9 mouse cellular contexts compared by ENCODE assay signal in the genomic region with DNA sequence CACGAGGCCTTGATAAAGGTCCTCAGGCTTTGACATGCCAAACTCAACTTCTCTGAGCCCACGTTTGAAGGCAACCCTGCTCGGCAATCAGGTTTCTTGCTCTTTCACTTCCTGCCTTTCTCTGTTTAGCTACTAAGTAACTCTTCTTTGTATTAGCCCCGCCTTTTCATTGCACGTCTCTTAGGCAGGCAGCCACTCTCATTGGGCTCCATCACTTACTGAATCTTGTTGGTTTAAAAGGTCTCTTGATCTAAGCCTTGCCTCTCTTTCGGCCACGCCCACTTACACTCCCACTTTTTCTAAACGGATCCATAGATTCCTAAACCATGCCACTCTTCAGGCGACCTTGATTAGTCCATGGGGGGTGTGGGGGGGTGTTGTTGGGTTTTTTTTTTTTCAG. TPM values are rescaled to one million over a fixed set of nuclear protein-coding genes. Genes with fewer than 3 reads are reported as not detected.
DNase-seq lines count a peak whose midpoint lies in the region; ATAC-seq and TF ChIP-seq lines count a peak whose summit lies in the region.
"Had no signal": no experiment of that assay in that cellular context is flagged by ENCODE, and none has a peak within 500 bp of the region (broad histone marks: within the 10 kb centered on the region; RNA-seq: fewer than 3 reads in every experiment).

No protein-coding gene starts in this region.

- no peak for DNase-seq in layer of hippocampus, adult 2 months (ENCODE audit: low spot score in 2 of 2)
- DNase-seq in layer of hippocampus, adult 8-10 months (ENCODE audit: low spot score in 2 of 2), result no peak
- no peak for DNase-seq in embryonic facial prominence, embryonic 11.5 days (ENCODE audit: low spot score)
- DNase-seq in induced T-regulatory cell, adult 2 months (ENCODE audit: low read depth), result peak; percentile 69
- DNase-seq in spleen, adult 18-20 months, result no peak
- no peak for DNase-seq in frontal cortex, postnatal 10 days (ENCODE audit: low spot score in 2 of 2)
- no peak for DNase-seq in thymus, postnatal 4 days

- no peaks in the 10 kb centered on the region; the same call in 1 of the 2 replicates for H3K36me3 ChIP-seq in embryonic facial prominence, embryonic 11.5 days (replicated peaks; ENCODE audit: control insufficient read depth, insufficient read depth, low read depth, low read length)
- H3K36me3 ChIP-seq in neural tube, embryonic 13.5 days, result peaks cover 46% of the 10 kb centered on the region

- 24% methylated on average over 9 of the region's 9 CpGs for WGBS in embryonic facial prominence, embryonic 11.5 days
- 19% methylated on average over 9 of the region's 9 CpGs for WGBS in neural tube, embryonic 13.5 days

- H3K27ac ChIP-seq in layer of hippocampus, adult 2 months, result peak overlapping the region; percentile 100
- H3K27ac ChIP-seq in embryonic facial prominence, embryonic 11.5 days (replicated peaks; ENCODE audit: low read depth, low read length), result no peak overlapping the region
- peak overlapping the region; percentile 98; the same call in 1 of the 2 replicates for H3K27ac ChIP-seq in neural tube, embryonic 13.5 days (replicated peaks)
- H3K27ac ChIP-seq: liver, embryonic 14.5 days had no signal

- H3K4me3 ChIP-seq in layer of hippocampus, adult 2 months, result peak overlapping the region; percentile 89
- H3K4me3 ChIP-seq in embryonic facial prominence, embryonic 11.5 days (ENCODE audit: low read depth, low read length), result no peak overlapping the region
- peak overlapping the region; percentile 86 for H3K4me3 ChIP-seq in neural tube, embryonic 13.5 days

- no peaks in the 10 kb centered on the region for H3K9me3 ChIP-seq in embryonic facial prominence, embryonic 11.5 days (replicated peaks; ENCODE audit: control insufficient read depth, low read length)
- H3K9me3 ChIP-seq in neural tube, embryonic 13.5 days, result no peaks in the 10 kb centered on the region

- peak overlapping the region; percentile 82 for H3K4me2 ChIP-seq in embryonic facial prominence, embryonic 11.5 days (ENCODE audit: low read depth, low read length)
- H3K4me2 ChIP-seq in neural tube, embryonic 13.5 days, result peak overlapping the region; percentile 86

- ATAC-seq in embryonic facial prominence, embryonic 11.5 days (replicated peaks; ENCODE audit: insufficient number of reproducible peaks, low FRiP score, low TSS enrichment, low read depth), result no peak
- ATAC-seq in neural tube, embryonic 13.5 days (ENCODE audit: low read depth), result no peak

- no peak for TF ChIP-seq CTCF in layer of hippocampus, adult 2 months (conservative IDR thresholded peaks at IDR 0.05)

- H3K27me3 ChIP-seq in embryonic facial prominence, embryonic 11.5 days (ENCODE audit: control insufficient read depth, insufficient read depth, low read length), result peaks cover 17% of the 10 kb centered on the region; the same call in 1 of the 2 replicates
- H3K27me3 ChIP-seq in neural tube, embryonic 13.5 days, result no peaks in the 10 kb centered on the region

- H3K4me1 ChIP-seq in embryonic facial prominence, embryonic 11.5 days (ENCODE audit: control insufficient read depth, insufficient read depth, low read length), result peaks cover 4% of the 10 kb centered on the region
- H3K4me1 ChIP-seq in neural tube, embryonic 13.5 days (replicated peaks), result peaks cover 44% of the 10 kb centered on the region

- H3K9ac ChIP-seq in embryonic facial prominence, embryonic 11.5 days (replicated peaks; ENCODE audit: low read length), result no peak overlapping the region
- H3K9ac ChIP-seq in neural tube, embryonic 13.5 days, result peak overlapping the region; percentile 98
- H3K9ac ChIP-seq: liver, embryonic 14.5 days had no signal

RNA-seq across cellular contexts. Expression of a gene that starts 1.6 kb away (rescaled TPM):
- total RNA-seq in layer of hippocampus, adult 2 months (2021), result 1,000 to 10,000 TPM; 1,283 to 1,305 TPM
- total RNA-seq in layer of hippocampus, adult 8-10 months (2022), result 1,000 to 10,000 TPM; 1,209 to 1,263 (median 1,238) TPM
- polyA plus RNA-seq in embryonic facial prominence, embryonic 11.5 days (2014; fragmentation: Nextera tagmentation; extraction: Ambion mirVana), result 40.2 and 45.4 TPM in 2 replicates
- 528 and 571 TPM in 2 replicates for polyA plus RNA-seq in neural tube, embryonic 13.5 days (2015; fragmentation: Nextera tagmentation; extraction: Ambion mirVana)

RNA-seq across cellular contexts. Expression of a gene that starts 13.8 kb away (rescaled TPM):
- 10 to 100 TPM; 15.0 to 20.4 TPM for total RNA-seq in layer of hippocampus, adult 2 months (2021)
- 10 to 100 TPM in 3 of 4 experiments, 1 to 10 TPM in 1; 9.6 to 13.7 (median 11.2) TPM for total RNA-seq in layer of hippocampus, adult 8-10 months (2022)
- polyA plus RNA-seq in embryonic facial prominence, embryonic 11.5 days (2014; fragmentation: Nextera tagmentation; extraction: Ambion mirVana), result 0.45 and 0.84 TPM in 2 replicates
- polyA plus RNA-seq in neural tube, embryonic 13.5 days (2015; fragmentation: Nextera tagmentation; extraction: Ambion mirVana), result 3.3 and 3.9 TPM in 2 replicates

RNA-seq across cellular contexts. Expression of a gene that starts 14.4 kb away (rescaled TPM):
- 1 to 10 TPM; 1.2 to 1.3 TPM for total RNA-seq in layer of hippocampus, adult 2 months (2021)
- 1 to 10 TPM; 1.5 to 1.9 (median 1.6) TPM for total RNA-seq in layer of hippocampus, adult 8-10 months (2022)
- polyA plus RNA-seq in embryonic facial prominence, embryonic 11.5 days (2014; fragmentation: Nextera tagmentation; extraction: Ambion mirVana), result 0.36 TPM in 1 of 2 replicates, not detected in the other
- 0.77 and 1.0 TPM in 2 replicates for polyA plus RNA-seq in neural tube, embryonic 13.5 days (2015; fragmentation: Nextera tagmentation; extraction: Ambion mirVana)

RNA-seq across cellular contexts. Expression of a gene that starts 22.2 kb away (rescaled TPM):
- total RNA-seq in layer of hippocampus, adult 2 months (2021), result 1 to 10 TPM; 2.8 to 3.0 TPM
- 1 to 10 TPM; 2.8 to 4.1 (median 3.2) TPM for total RNA-seq in layer of hippocampus, adult 8-10 months (2022)
- 1.6 TPM in 2 replicates for polyA plus RNA-seq in embryonic facial prominence, embryonic 11.5 days (2014; fragmentation: Nextera tagmentation; extraction: Ambion mirVana)
- polyA plus RNA-seq in neural tube, embryonic 13.5 days (2015; fragmentation: Nextera tagmentation; extraction: Ambion mirVana), result 1.9 and 2.8 TPM in 2 replicates

RNA-seq across cellular contexts. Expression of a gene that starts 24.0 kb away (rescaled TPM):
- 1 to 10 TPM in 1 of 2 experiments, not detected in 1; 1.5 TPM for total RNA-seq in layer of hippocampus, adult 2 months (2021)
- total RNA-seq in layer of hippocampus, adult 8-10 months (2022), result 1 to 10 TPM in 3 of 4 experiments, not detected in 1; 1.8 to 3.3 (median 2.3) TPM
- polyA plus RNA-seq in embryonic facial prominence, embryonic 11.5 days (2014; fragmentation: Nextera tagmentation; extraction: Ambion mirVana), result 0.72 TPM in 1 of 2 replicates, not detected in the other
- polyA plus RNA-seq in neural tube, embryonic 13.5 days (2015; fragmentation: Nextera tagmentation; extraction: Ambion mirVana), result 1.0 TPM in 1 of 2 replicates, not detected in the other
